Mouse (Mus musculus): ENCODE measurements at regions not wholly inside any gene's neighbourhood (a gene's known extent, or its start where the extent isn't known, plus 50 kb on each side); places are given as distances from the start of the nearest gene placed in this dataset.

DNA sequence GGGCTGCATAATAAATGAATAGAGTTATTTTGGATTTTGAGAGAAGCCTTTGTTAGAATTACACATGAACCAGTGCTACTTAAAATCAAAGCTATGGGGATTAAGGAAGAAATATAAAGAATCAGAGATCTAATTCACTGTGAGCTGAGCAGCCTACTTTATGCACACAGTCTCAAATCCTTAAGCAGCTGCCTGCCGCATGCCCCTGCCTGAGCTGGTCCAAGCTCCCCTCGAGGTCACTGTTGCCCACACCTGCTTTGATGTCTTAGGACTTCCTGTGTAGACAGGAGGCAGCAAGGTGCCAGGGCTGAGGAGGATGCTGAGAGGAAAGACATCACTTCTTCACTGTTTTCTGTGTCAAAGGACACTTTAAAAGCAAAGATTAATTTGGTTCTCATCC lies 157.7 kb upstream of the Suclg2 start:
- TF ChIP-seq CTCF (conservative IDR thresholded peaks at IDR 0.05; ENCODE audit: insufficient read depth, insufficient read length, low read depth, low read length) = no peak
- TF ChIP-seq POLR2A (IDR thresholded peaks at IDR 0.05; ENCODE audit: low read depth, low read length) = no peak
